Mouse (Mus musculus) heart, postnatal 0 days (tissue): ENCODE data around the gene Ghrl. TPM values are rescaled to one million over a fixed set of nuclear protein-coding genes. Genes with fewer than 3 reads are reported as not detected.

Source experiments
- ATAC-seq: fragments of 200-750 bp; cut with Nextera tagmentation; 2 replicates; pipeline ENCODE4 v1.8.0; 2017; ENCODE audit warnings: low read depth, moderate number of reproducible peaks, moderate library complexity; ENCODE audit not compliant: insufficient read depth
- DNase-seq: peaks from one replicate; pipeline ENCODE4 v3.0.0-alpha.2; 2016; ENCODE audit warnings: low spot score
- H3K27ac ChIP-seq: fragments of 300-500 bp; sonication (generic); 2 replicates; pipeline ENCODE4 v1.5.1; 2014; ENCODE audit warnings: low read depth, mild to moderate bottlenecking
- H3K27me3 ChIP-seq: fragments of 300-500 bp; sonication (generic); 2 replicates; pipeline ENCODE4 v1.6.1; 2014; ENCODE audit warnings: low read length, mixed read lengths; ENCODE audit not compliant: control insufficient read depth, insufficient read depth
- H3K36me3 ChIP-seq: fragments of 300-500 bp; sonication (generic); replicated peaks from 2 replicates; pipeline ENCODE4 v1.6.1; 2014; ENCODE audit warnings: low read length, mixed read lengths; ENCODE audit not compliant: control insufficient read depth, insufficient read depth
- H3K4me1 ChIP-seq: fragments of 300-500 bp; sonication (generic); 2 replicates; pipeline ENCODE4 v1.6.1; 2014; ENCODE audit warnings: antibody characterized with exemption; ENCODE audit not compliant: control insufficient read depth, insufficient read depth
- H3K4me2 ChIP-seq: fragments of 300-500 bp; sonication (generic); 2 replicates; pipeline ENCODE4 v1.6.1; 2014; ENCODE audit warnings: low read depth, mild to moderate bottlenecking, low read length, moderate library complexity
- H3K4me3 ChIP-seq: fragments of 300-500 bp; sonication (generic); 2 replicates; pipeline ENCODE4 v1.5.1; 2014; ENCODE audit warnings: low read depth, low read length
- H3K9ac ChIP-seq: fragments of 300-500 bp; sonication (generic); replicated peaks from 2 replicates; pipeline ENCODE4 v1.6.1; 2014; ENCODE audit warnings: low read depth, low read length, mixed read lengths
- H3K9me3 ChIP-seq: fragments of 300-500 bp; sonication (generic); replicated peaks from 2 replicates; pipeline ENCODE4 v1.6.1; 2016; ENCODE audit warnings: low read length; ENCODE audit not compliant: control insufficient read depth
- CTCF ChIP-seq: IDR thresholded peaks from 2 replicates; pipeline ENCODE4 v1.5.1; 2016; ENCODE audit warnings: antibody characterized with exemption, control low read depth, low read depth
- EP300 ChIP-seq: IDR thresholded peaks from 2 replicates; pipeline ENCODE4 v1.6.1; 2016; ENCODE audit warnings: antibody characterized with exemption, low read depth
- WGBS: fragments of 180-500 bp; shearing (Covaris S2); extraction: QIAGEN DNeasy Blood & Tissue Kit; methylation state at CpG from one replicate; pipeline ENCODE4 v1.1.7; 2014; 5-methylcytosine and 5-hydroxymethylcytosine counted together
- polyA plus RNA-seq: library from polyadenylated mRNA; unstranded; fragments of >200 nt; fragmentation: Nextera tagmentation; extraction: Ambion mirVana; gene quantifications from 2 replicates; pipeline ENCODE4 v1.2.1, GENCODE M21; 2015
- total RNA-seq: library from RNA; depleted of rRNA; stranded (reverse); fragments of >200 nt; gene quantifications from 2 replicates; pipeline ENCODE4 v1.2.3, GENCODE M21; 2014; ENCODE audit warnings: low replicate concordance

Ghrl gene
- total and polyA plus RNA-seq, 2 experiments from 2014 or later: not detected

DNA sequence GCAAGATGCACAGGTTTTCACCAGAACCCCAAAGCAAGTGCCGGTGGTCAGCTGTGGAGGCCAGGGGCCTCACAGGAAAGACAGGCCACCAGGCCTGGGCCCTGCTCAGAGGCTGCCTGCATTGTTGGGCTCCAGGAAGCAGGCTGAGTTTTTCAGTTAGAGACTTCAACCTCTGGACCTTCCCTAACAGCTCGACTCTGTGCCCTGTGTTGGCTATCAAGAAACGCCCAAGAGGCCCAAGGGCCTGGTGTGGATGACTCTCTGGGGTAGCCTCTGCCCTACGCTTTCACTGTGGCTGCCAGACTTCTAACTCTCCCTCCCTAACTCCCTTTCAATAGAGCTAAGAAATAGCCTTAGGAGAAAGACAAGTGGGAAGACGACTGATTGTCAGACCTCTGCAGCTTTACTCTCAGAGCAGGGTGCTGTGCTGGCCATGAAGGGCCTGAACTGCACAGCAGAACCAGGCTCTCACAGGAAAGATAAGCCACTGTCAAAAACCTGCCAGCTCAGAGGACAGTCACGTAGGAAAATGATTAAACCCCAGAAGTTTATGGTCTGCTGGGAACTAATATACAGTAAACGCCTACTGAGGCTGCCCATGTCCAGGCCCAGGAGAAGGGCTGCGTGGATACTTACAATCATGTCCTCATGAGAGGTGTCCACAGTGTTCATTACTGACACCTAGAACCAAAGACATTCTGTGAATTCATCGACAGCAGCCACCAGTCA, 17.8 kb upstream of the Ghrl start:
- no peak for ATAC-seq
- Histone ChIP-seq H3K27me3 (no peaks in the 10 kb centered on the region), H3K4me2 (no peak overlapping the region), H3K27ac (no peak overlapping the region), H3K9ac (no peak overlapping the region), H3K4me1 (peaks cover 5% of the 10 kb centered on the region), H3K36me3 (peaks cover 55% of the 10 kb centered on the region), H3K4me3 (no peak overlapping the region), H3K9me3 (no peaks in the 10 kb centered on the region)
- TF ChIP-seq EP300: no peak
- no peak for TF ChIP-seq CTCF
- DNase-seq: no peak
- WGBS: 77% methylated on average over 9 of the region's 9 CpGs

DNA sequence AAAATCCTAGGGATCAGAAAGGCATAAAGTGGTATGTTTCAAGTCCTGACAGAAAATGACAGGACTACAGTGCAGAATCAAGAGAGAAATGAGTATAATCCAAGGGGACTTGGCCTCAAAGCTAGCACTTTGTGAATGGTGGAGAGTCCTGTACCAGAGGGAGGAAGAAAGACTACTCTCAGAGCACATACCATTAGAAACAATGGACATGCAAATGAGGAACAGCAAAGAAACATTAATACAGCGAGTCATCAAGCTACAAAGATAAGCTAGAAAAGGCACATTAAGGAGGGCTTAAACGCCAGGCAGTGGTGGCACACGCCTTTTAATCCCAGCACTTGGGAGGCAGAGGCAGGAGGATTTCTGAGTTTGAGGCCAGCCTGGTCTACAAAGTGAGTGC, 11.6 kb upstream of the Ghrl start:
- Histone ChIP-seq H3K9ac (no peak overlapping the region), H3K36me3 (peaks cover 93% of the 10 kb centered on the region), H3K27ac (no peak overlapping the region), H3K4me2 (no peak overlapping the region), H3K4me1 (no peaks in the 10 kb centered on the region), H3K9me3 (no peaks in the 10 kb centered on the region), H3K4me3 (no peak overlapping the region), H3K27me3 (no peaks in the 10 kb centered on the region)
- ATAC-seq (no peak), DNase-seq (no peak)
- 86% methylated on average over 3 of the region's 3 CpGs for WGBS
- TF ChIP-seq CTCF: no peak
- TF ChIP-seq EP300: no peak

DNA sequence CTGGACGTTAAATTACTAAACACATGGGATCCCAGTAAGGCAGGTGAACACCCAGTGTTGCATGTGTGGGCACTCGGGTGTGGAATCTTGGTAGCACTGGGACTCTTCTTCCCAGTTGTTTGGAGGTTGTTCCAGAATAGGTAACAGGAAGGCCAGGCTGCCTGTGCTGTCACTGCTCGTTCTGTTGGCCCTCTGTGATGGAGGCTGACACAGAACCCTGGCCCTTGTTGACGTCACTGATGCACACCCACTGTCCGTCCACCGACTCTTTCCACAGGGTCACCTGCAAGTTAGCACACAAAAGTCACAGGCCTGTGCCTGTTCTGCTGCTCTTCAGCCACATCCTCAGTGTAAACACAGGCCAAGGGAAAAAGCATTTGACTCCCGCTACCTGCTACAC, 8.5 kb upstream of the Ghrl start:
- Histone ChIP-seq H3K4me1 (no peaks in the 10 kb centered on the region), H3K36me3 (peaks cover 91% of the 10 kb centered on the region), H3K27me3 (no peaks in the 10 kb centered on the region), H3K4me3 (no peak overlapping the region), H3K27ac (no peak overlapping the region), H3K9me3 (no peaks in the 10 kb centered on the region), H3K4me2 (no peak overlapping the region), H3K9ac (no peak overlapping the region)
- ATAC-seq (no peak), DNase-seq (no peak)
- WGBS: 88% methylated on average over 7 of the region's 7 CpGs
- TF ChIP-seq CTCF (no peak), EP300 (no peak)

- H3K9ac ChIP-seq: no peak overlapping the region
- ATAC-seq (no peak), DNase-seq (no peak)
- no peak overlapping the region for H3K4me3 ChIP-seq
- H3K36me3 ChIP-seq: peaks cover 86% of the 10 kb centered on the region
- no peak overlapping the region for H3K4me2 ChIP-seq
- H3K27me3 ChIP-seq: no peaks in the 10 kb centered on the region
- no peak for TF ChIP-seq CTCF
- TF ChIP-seq EP300: no peak
- no peak overlapping the region for H3K27ac ChIP-seq
- no peaks in the 10 kb centered on the region for H3K9me3 ChIP-seq
- no peaks in the 10 kb centered on the region for H3K4me1 ChIP-seq
- 73% methylated on average over 4 of the region's 4 CpGs for WGBS
Measured at GRCm38 (mm10) chr6:113721061-113721460, 1.4 kb upstream of the Ghrl start.

DNA sequence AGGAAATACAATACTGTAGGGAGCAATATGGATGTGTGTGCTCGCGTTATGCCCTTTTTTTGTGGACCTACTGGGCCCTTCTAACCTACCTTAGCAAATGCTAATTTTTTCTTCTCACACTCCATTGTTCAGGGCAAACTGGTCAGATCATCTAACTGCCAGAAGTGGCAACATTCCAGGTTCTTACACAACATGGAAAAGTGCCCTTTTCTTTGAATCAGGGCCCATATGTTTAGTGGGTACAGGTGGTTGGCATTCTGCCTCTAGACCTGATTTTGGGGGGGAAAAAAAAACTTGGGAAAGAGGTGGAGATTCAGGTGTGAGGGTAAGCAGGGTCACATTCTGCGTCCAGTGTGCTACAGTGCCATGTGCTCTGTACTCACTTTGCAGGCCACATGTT, 2.1 kb downstream of the Ghrl start:
- TF ChIP-seq EP300: no peak
- TF ChIP-seq CTCF: no peak
- ATAC-seq: no peak
- WGBS: 84% methylated on average over 3 of the region's 3 CpGs
- H3K27me3 ChIP-seq: no peaks in the 10 kb centered on the region
- no peaks in the 10 kb centered on the region for H3K4me1 ChIP-seq
- H3K9ac ChIP-seq: no peak overlapping the region
- no peak overlapping the region for H3K4me2 ChIP-seq
- no peak overlapping the region for H3K27ac ChIP-seq
- peaks cover 88% of the 10 kb centered on the region for H3K36me3 ChIP-seq
- DNase-seq: no peak
- no peaks in the 10 kb centered on the region for H3K9me3 ChIP-seq
- H3K4me3 ChIP-seq: no peak overlapping the region

- ATAC-seq (no peak), DNase-seq (no peak)
- TF ChIP-seq CTCF (no peak), EP300 (no peak)
- Histone ChIP-seq H3K9ac (no peak overlapping the region), H3K27me3 (no peaks in the 10 kb centered on the region), H3K27ac (no peak overlapping the region), H3K4me1 (no peaks in the 10 kb centered on the region), H3K4me2 (no peak overlapping the region), H3K9me3 (no peaks in the 10 kb centered on the region), H3K36me3 (peaks cover 95% of the 10 kb centered on the region), H3K4me3 (no peak overlapping the region)
- WGBS: 71% methylated on average over 1 of the region's 1 CpGs
Measured at GRCm38 (mm10) chr6:113714797-113715196, 4.9 kb downstream of the Ghrl start.
